Mouse (Mus musculus): ENCODE results near the gene Hba-a1. TPM values are rescaled to one million over a fixed set of nuclear protein-coding genes. Genes with fewer than 3 reads are reported as not detected.
"Not testable (repeated sequence)": the region's sequence is repeated elsewhere in the genome, so short reads cannot be mapped to it uniquely, and the experiment has no call there.

The Hba-a1 gene
- total and polyA plus RNA-seq, 2 experiments from 2014 or later = 405 to 490 TPM

GRCm38 (mm10) chr11:32268952-32269351, 14.4 kb upstream of the Hba-a1 start:
- no peaks in the 10 kb centered on the region for H3K27me3 ChIP-seq (ENCODE audit: insufficient read depth, low read length)
- H3K4me3 ChIP-seq (ENCODE audit: low read depth, low read length) = no peak overlapping the region
- peaks cover 5% of the 10 kb centered on the region; the same call in 1 of the 2 replicates for H3K4me1 ChIP-seq (ENCODE audit: insufficient read depth)
- no peaks in the 10 kb centered on the region for H3K36me3 ChIP-seq (ENCODE audit: insufficient read depth)
- DNase-seq = no peak
- H3K9me3 ChIP-seq (ENCODE audit: low read length) = no peaks in the 10 kb centered on the region
- TF ChIP-seq CTCF (IDR thresholded peaks at IDR 0.05; ENCODE audit: low read depth) = no peak
- no peak overlapping the region for H3K4me2 ChIP-seq (ENCODE audit: low read depth)
- ATAC-seq = no peak
- 83% methylated on average over 5 of the region's 5 CpGs for WGBS
- H3K9ac ChIP-seq = no peak overlapping the region
- no peak overlapping the region for H3K27ac ChIP-seq (ENCODE audit: low read depth, low read length)

DNA sequence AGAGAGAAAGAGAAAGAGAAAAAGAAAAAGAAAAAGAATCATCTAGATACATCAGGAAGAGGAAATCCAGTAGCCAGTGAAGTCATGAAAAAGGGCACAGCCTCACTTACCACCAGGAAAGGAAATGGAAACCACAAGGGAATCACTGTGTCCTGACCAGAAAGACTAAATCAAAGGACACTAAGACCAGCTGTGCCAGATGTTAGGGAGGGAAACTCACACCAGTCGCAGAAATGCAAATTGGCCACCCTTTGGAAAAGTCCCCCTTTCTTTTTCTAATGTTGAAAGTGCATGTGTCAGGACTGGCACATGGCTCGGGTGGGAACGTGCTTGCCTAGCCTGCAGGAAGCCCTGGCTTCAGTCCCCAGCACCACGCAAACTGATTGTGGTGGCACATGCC, 12.1 kb upstream of the Hba-a1 start:
- Histone ChIP-seq H3K4me2 (ENCODE audit: low read depth) (no peak overlapping the region), H3K4me1 (ENCODE audit: insufficient read depth) (peaks cover 5% of the 10 kb centered on the region; the same call in 1 of the 2 replicates), H3K27me3 (ENCODE audit: insufficient read depth, low read length) (no peaks in the 10 kb centered on the region), H3K27ac (ENCODE audit: low read depth, low read length) (no peak overlapping the region), H3K9ac (no peak overlapping the region), H3K9me3 (ENCODE audit: low read length) (no peaks in the 10 kb centered on the region), H3K4me3 (ENCODE audit: low read depth, low read length) (no peak overlapping the region), H3K36me3 (ENCODE audit: insufficient read depth) (no peaks in the 10 kb centered on the region)
- ATAC-seq = no peak
- DNase-seq = no peak
- 48% methylated on average over 4 of the region's 4 CpGs for WGBS
- TF ChIP-seq CTCF (IDR thresholded peaks at IDR 0.05; ENCODE audit: low read depth) = no peak

GRCm38 (mm10) chr11:32276347-32276746, 7.0 kb upstream of the Hba-a1 start, which contains the start of gene Hba-x:
TSS of gene Hba-x (plus strand) at chr11:32276400.
- no peaks in the 10 kb centered on the region for H3K27me3 ChIP-seq (ENCODE audit: insufficient read depth, low read length)
- ATAC-seq (no peak), DNase-seq (no peak)
- no peak within 1 kb of the TSS for H3K9ac ChIP-seq
- no peak within 1 kb of the TSS for H3K27ac ChIP-seq (ENCODE audit: low read depth, low read length)
- H3K9me3 ChIP-seq (ENCODE audit: low read length) = no peaks in the 10 kb centered on the region
- H3K4me3 ChIP-seq (ENCODE audit: low read depth, low read length) = no peak within 1 kb of the TSS
- no peak for TF ChIP-seq CTCF (IDR thresholded peaks at IDR 0.05; ENCODE audit: low read depth)
- no peak within 1 kb of the TSS for H3K4me2 ChIP-seq (ENCODE audit: low read depth)
- no peaks in the 10 kb centered on the region for H3K4me1 ChIP-seq (ENCODE audit: insufficient read depth)
- 76% methylated on average over 3 of the region's 3 CpGs for WGBS
- H3K36me3 ChIP-seq (ENCODE audit: insufficient read depth) = no peaks in the 10 kb centered on the region

DNA sequence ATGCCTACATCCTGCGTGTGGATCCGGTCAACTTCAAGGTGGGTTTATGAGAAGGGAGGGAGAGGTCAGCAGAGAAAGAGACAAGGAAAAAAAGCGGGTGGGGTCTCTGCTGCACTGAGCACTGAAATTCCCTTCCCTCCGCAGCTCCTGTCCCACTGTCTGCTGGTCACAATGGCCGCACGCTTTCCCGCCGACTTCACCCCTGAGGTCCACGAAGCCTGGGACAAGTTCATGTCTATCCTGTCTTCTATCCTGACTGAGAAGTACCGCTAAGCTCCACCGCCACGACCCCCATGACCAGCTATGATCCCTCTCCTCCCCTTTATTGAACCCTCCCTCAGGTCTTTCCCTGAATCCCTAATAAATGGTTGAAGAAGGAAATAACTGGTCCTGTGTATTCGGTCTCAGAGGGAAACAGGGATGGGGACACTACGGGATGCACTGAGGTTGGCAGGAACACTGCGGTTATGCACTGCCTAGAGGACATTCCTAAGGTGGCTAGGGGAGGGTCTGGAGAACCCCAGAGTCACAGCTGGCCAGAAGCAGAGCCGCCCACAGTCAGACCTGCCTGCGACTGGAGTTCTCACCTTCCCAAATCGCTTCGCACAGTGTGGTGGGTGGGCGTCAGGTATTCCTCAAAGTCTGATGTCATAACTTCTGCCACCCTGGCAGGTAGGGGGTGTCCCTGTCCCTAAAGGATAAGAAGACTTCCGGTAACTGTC, 5.4 kb upstream of the Hba-a1 start:
- Histone ChIP-seq H3K27ac (ENCODE audit: low read depth, low read length) (no peak overlapping the region), H3K36me3 (ENCODE audit: insufficient read depth) (no peaks in the 10 kb centered on the region), H3K4me3 (ENCODE audit: low read depth, low read length) (no peak overlapping the region), H3K4me1 (ENCODE audit: insufficient read depth) (no peaks in the 10 kb centered on the region), H3K4me2 (ENCODE audit: low read depth) (no peak overlapping the region), H3K9me3 (ENCODE audit: low read length) (no peaks in the 10 kb centered on the region), H3K9ac (no peak overlapping the region), H3K27me3 (ENCODE audit: insufficient read depth, low read length) (no peaks in the 10 kb centered on the region)
- no peak for TF ChIP-seq CTCF (IDR thresholded peaks at IDR 0.05; ENCODE audit: low read depth)
- WGBS = 78% methylated on average over 21 of the region's 21 CpGs
- ATAC-seq (no peak), DNase-seq (no peak)

DNA sequence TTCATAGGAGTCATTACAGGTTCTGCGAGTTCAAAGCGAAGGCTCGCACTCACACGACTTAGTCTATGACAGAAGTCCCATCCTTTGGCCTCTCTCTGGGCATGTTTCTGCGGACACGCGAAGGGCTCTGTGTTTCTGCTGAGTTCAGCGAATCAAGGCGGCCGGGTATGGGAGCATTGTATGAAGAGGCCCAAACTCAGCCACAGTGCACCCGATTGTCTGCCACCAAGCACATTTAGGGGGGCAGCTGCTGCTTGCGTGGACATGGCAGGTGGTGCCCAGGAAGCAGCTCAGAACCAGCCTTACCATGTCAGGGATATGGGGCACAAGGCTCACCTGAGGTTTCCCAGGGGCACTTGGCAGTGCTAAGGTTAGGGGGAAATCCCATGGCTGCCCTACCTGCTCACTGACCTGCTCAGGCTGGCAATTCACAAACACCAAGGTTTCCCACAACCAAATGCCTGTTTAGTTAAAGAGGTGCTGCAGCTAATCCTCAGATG, 4.8 kb upstream of the Hba-a1 start:
- no peak overlapping the region for H3K4me2 ChIP-seq (ENCODE audit: low read depth)
- no peak overlapping the region for H3K27ac ChIP-seq (ENCODE audit: low read depth, low read length)
- H3K4me3 ChIP-seq (ENCODE audit: low read depth, low read length) = no peak overlapping the region
- no peaks in the 10 kb centered on the region for H3K9me3 ChIP-seq (ENCODE audit: low read length)
- no peak for TF ChIP-seq CTCF (IDR thresholded peaks at IDR 0.05; ENCODE audit: low read depth)
- DNase-seq (no peak), ATAC-seq (no peak)
- no peaks in the 10 kb centered on the region for H3K27me3 ChIP-seq (ENCODE audit: insufficient read depth, low read length)
- H3K9ac ChIP-seq = no peak overlapping the region
- H3K36me3 ChIP-seq (ENCODE audit: insufficient read depth) = no peaks in the 10 kb centered on the region
- 83% methylated on average over 12 of the region's 12 CpGs for WGBS
- no peaks in the 10 kb centered on the region for H3K4me1 ChIP-seq (ENCODE audit: insufficient read depth)

DNA sequence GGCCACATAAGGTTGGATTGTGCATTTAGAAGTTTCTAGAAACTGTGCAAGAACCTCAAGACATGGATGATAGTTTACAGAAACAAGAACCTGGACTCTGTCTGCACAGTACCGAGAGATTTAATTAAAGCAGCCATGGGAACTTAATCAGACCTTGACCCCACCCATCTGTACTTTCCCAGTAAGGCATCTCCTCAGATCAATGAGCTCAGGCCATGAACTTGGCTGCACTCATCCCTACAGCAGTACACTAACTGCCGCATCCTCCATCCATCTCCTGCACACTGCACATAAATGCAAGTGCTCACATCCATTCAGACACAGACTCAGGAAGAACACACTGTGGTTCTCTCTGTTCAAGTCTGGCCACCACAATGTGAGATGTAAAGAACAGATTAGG, 2.7 kb upstream of the Hba-a1 start:
- DNase-seq = no peak
- no peak for TF ChIP-seq CTCF (IDR thresholded peaks at IDR 0.05; ENCODE audit: low read depth)
- Histone ChIP-seq H3K4me3 (ENCODE audit: low read depth, low read length) (no peak overlapping the region), H3K4me2 (ENCODE audit: low read depth) (no peak overlapping the region), H3K9ac (no peak overlapping the region), H3K27me3 (ENCODE audit: insufficient read depth, low read length) (no peaks in the 10 kb centered on the region), H3K4me1 (ENCODE audit: insufficient read depth) (no peaks in the 10 kb centered on the region), H3K36me3 (ENCODE audit: insufficient read depth) (no peaks in the 10 kb centered on the region), H3K27ac (ENCODE audit: low read depth, low read length) (no peak overlapping the region), H3K9me3 (ENCODE audit: low read length) (no peaks in the 10 kb centered on the region)
- ATAC-seq = no peak
- 64% methylated on average over 2 of the region's 2 CpGs for whole genome bisulfite sequencing

GRCm38 (mm10) chr11:32281416-32282144, 1.7 kb upstream of the Hba-a1 start:
- ATAC-seq (no peak), DNase-seq (no peak)
- Histone ChIP-seq H3K4me2 (ENCODE audit: low read depth) (no peak overlapping the region), H3K27me3 (ENCODE audit: insufficient read depth, low read length) (no peaks in the 10 kb centered on the region), H3K36me3 (ENCODE audit: insufficient read depth) (no peaks in the 10 kb centered on the region), H3K4me3 (ENCODE audit: low read depth, low read length) (no peak overlapping the region), H3K4me1 (ENCODE audit: insufficient read depth) (no peaks in the 10 kb centered on the region), H3K27ac (ENCODE audit: low read depth, low read length) (no peak overlapping the region), H3K9me3 (ENCODE audit: low read length) (no peaks in the 10 kb centered on the region), H3K9ac (no peak overlapping the region)
- 69% methylated on average over 1 of the region's 1 CpGs for WGBS
- TF ChIP-seq CTCF (IDR thresholded peaks at IDR 0.05; ENCODE audit: low read depth) = no peak

GRCm38 (mm10) chr11:32284582-32284981, 1.3 kb downstream of the Hba-a1 start:
- not testable (repeated sequence) for H3K4me1 ChIP-seq (ENCODE audit: insufficient read depth); H3K4me3 ChIP-seq (ENCODE audit: low read depth, low read length); DNase-seq; H3K27me3 ChIP-seq (ENCODE audit: insufficient read depth, low read length); H3K9ac ChIP-seq; H3K27ac ChIP-seq (ENCODE audit: low read depth, low read length); H3K9me3 ChIP-seq (ENCODE audit: low read length); ATAC-seq; H3K36me3 ChIP-seq (ENCODE audit: insufficient read depth); H3K4me2 ChIP-seq (ENCODE audit: low read depth)
- WGBS = 71% methylated on average over 2 of the region's 2 CpGs
